Mouse (Mus musculus) naive thymus-derived CD4-positive, alpha-beta T cell, adult 2 months (primary cell): Measurements from ENCODE around the gene Zfr2.
A peak's percentile ranks its signal among the peaks of the same experiment; 100 is the strongest.

Experiments used
- DNase-seq: peaks from one replicate; pipeline ENCODE4 v3.0.0-alpha.2; 2011; ENCODE audit warnings: low read depth

Zfr2 gene

GRCm38 (mm10) chr10:81247804-81248203, 14.8 kb downstream of the Zfr2 start:
- peak; percentile 88 for DNase-seq

- no peak for DNase-seq
Measured at GRCm38 (mm10) chr10:81249442-81249841, 16.5 kb downstream of the Zfr2 start.

- peak; percentile 71 for DNase-seq
Measured at GRCm38 (mm10) chr10:81252424-81253419, 19.8 kb downstream of the Zfr2 start, which contains the start of gene Matk. Gene Matk, plus strand, starts transcription at chr10:81252935.

- DNase-seq, result no peak
Measured at GRCm38 (mm10) chr10:81254886-81255285, 21.9 kb downstream of the Zfr2 start.

- no peak for DNase-seq
Measured at GRCm38 (mm10) chr10:81257158-81258039, 24.4 kb downstream of the Zfr2 start.

- no peak for DNase-seq
Measured at GRCm38 (mm10) chr10:81259225-81259884, 26.4 kb downstream of the Zfr2 start.

- DNase-seq, result no peak
Measured at GRCm38 (mm10) chr10:81261025-81261424, 28.1 kb downstream of the Zfr2 start.

GRCm38 (mm10) chr10:81265540-81265939, 32.6 kb downstream of the Zfr2 start:
- DNase-seq, result peak; percentile 26

GRCm38 (mm10) chr10:81266211-81267105, 33.5 kb downstream of the Zfr2 start, which contains the start of the genes Mrpl54 and Apba3:
Gene Mrpl54, minus strand, starts transcription at chr10:81266934.
Gene Apba3, plus strand, starts transcription at chr10:81266960.
- DNase-seq, result peak; percentile 98

GRCm38 (mm10) chr10:81268056-81268455, 35.1 kb downstream of the Zfr2 start:
- peak; percentile 81 for DNase-seq

- no peak for DNase-seq
Measured at GRCm38 (mm10) chr10:81268643-81269412, 35.9 kb downstream of the Zfr2 start.

- DNase-seq, result no peak
Measured at GRCm38 (mm10) chr10:81272356-81272755, 39.4 kb downstream of the Zfr2 start.

- DNase-seq, result no peak
Measured at GRCm38 (mm10) chr10:81273842-81274241, 40.9 kb downstream of the Zfr2 start.

GRCm38 (mm10) chr10:81277676-81278075, 44.7 kb downstream of the Zfr2 start:
- no peak for DNase-seq

- DNase-seq, result no peak
Measured at GRCm38 (mm10) chr10:81279496-81279895, 46.5 kb downstream of the Zfr2 start.

GRCm38 (mm10) chr10:81284189-81284588, 51.2 kb downstream of the Zfr2 start:
- DNase-seq, result no peak

- DNase-seq, result no peak
Measured at GRCm38 (mm10) chr10:81284719-81285118, 51.8 kb downstream of the Zfr2 start.

GRCm38 (mm10) chr10:81285694-81286450, 52.9 kb downstream of the Zfr2 start:
- DNase-seq, result peak; percentile 92

GRCm38 (mm10) chr10:81286586-81286985, 53.6 kb downstream of the Zfr2 start:
- DNase-seq, result peak; percentile 49
